Mouse (Mus musculus): ENCODE results near the gene Podxl. TPM values are rescaled to one million over a fixed set of nuclear protein-coding genes. Genes with fewer than 3 reads are reported as not detected.

Gene Podxl
- polyA plus RNA-seq, 1 experiment from 2014 or later: 2.8 TPM

DNA sequence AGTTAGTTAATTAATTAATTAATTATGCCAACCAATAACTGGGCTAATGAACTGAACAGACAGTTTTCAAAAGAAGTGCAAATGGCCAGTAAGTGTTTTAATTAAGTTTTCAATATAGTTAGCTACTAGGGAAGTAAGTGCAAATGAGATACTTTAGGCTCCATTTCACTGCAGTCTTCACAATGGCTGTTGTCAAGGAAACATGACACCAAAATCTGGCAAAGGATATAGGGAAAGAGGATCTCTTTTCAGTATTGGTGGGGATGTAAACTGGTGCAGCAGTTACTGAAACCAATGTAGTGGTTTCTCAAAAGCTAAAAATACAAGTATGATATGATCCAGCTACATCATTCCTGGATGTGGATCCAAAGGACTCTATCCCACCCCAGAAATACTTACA is 63.1 kb downstream of the Podxl start:
- H3K27ac ChIP-seq (ENCODE audit: low read depth): no peak overlapping the region
- H3K36me3 ChIP-seq (replicated peaks; ENCODE audit: insufficient read depth, low read length): peaks cover 31% of the 10 kb centered on the region
- no peak for ATAC-seq
- H3K27me3 ChIP-seq (ENCODE audit: insufficient read depth, low read length): no peaks in the 10 kb centered on the region
- H3K9ac ChIP-seq (replicated peaks): no peak overlapping the region
- H3K4me3 ChIP-seq (ENCODE audit: low read depth, low read length): no peak overlapping the region
- no peaks in the 10 kb centered on the region for H3K9me3 ChIP-seq (ENCODE audit: low read length)
- H3K4me1 ChIP-seq (ENCODE audit: insufficient read depth): no peaks in the 10 kb centered on the region
- TF ChIP-seq EP300 (IDR thresholded peaks at IDR 0.05; ENCODE audit: low read depth): no peak
- no peak for TF ChIP-seq CTCF (IDR thresholded peaks at IDR 0.05; ENCODE audit: low read depth)
- DNase-seq: no peak
- no peak overlapping the region for H3K4me2 ChIP-seq (ENCODE audit: low read depth, low read length)

- DNase-seq (no peak), ATAC-seq (no peak)
- no peak for TF ChIP-seq EP300 (IDR thresholded peaks at IDR 0.05; ENCODE audit: low read depth)
- no peak for TF ChIP-seq CTCF (IDR thresholded peaks at IDR 0.05; ENCODE audit: low read depth)
- H3K36me3 ChIP-seq (replicated peaks; ENCODE audit: insufficient read depth, low read length): peaks cover 36% of the 10 kb centered on the region
- H3K4me3 ChIP-seq (ENCODE audit: low read depth, low read length): no peak overlapping the region
- no peak overlapping the region for H3K9ac ChIP-seq (replicated peaks)
- H3K4me1 ChIP-seq (ENCODE audit: insufficient read depth): no peaks in the 10 kb centered on the region
- H3K27ac ChIP-seq (ENCODE audit: low read depth): no peak overlapping the region
- 76% methylated on average over 2 of the region's 2 CpGs for WGBS (ENCODE audit: insufficient replicate concordance)
- H3K4me2 ChIP-seq (ENCODE audit: low read depth, low read length): no peak overlapping the region
- no peaks in the 10 kb centered on the region for H3K9me3 ChIP-seq (ENCODE audit: low read length)
- H3K27me3 ChIP-seq (ENCODE audit: insufficient read depth, low read length): no peaks in the 10 kb centered on the region
Measured at GRCm38 (mm10) chr6:31500260-31500659, 63.5 kb downstream of the Podxl start.

DNA sequence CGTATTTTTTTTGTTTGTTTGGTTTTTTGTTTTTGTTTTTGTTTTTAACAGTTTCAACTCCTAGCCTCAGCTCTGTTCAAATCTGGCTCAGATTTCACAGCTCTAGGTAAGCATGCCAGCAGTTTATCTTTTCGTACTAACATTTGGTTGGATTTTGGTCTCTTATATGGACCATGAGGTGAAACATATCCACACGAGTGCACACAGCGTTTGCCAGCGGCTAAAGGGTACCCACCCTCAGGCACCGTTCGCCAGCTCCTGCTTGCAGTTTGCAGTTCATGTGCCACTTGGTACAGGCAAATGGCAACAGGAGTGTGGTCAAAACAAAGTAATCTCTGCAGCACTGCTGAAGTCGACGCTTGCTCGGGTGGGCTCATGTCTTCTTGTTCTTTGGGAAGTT is 63.9 kb downstream of the Podxl start:
- TF ChIP-seq EP300 (IDR thresholded peaks at IDR 0.05; ENCODE audit: low read depth) (no peak), CTCF (IDR thresholded peaks at IDR 0.05; ENCODE audit: low read depth) (no peak)
- Histone ChIP-seq H3K27me3 (ENCODE audit: insufficient read depth, low read length) (no peaks in the 10 kb centered on the region), H3K9me3 (ENCODE audit: low read length) (no peaks in the 10 kb centered on the region), H3K4me1 (ENCODE audit: insufficient read depth) (no peaks in the 10 kb centered on the region), H3K27ac (ENCODE audit: low read depth) (no peak overlapping the region), H3K4me3 (ENCODE audit: low read depth, low read length) (no peak overlapping the region), H3K36me3 (replicated peaks; ENCODE audit: insufficient read depth, low read length) (peaks cover 39% of the 10 kb centered on the region), H3K9ac (replicated peaks) (no peak overlapping the region), H3K4me2 (ENCODE audit: low read depth, low read length) (no peak overlapping the region)
- ATAC-seq: no peak
- WGBS (ENCODE audit: insufficient replicate concordance): 90% methylated on average over 10 of the region's 10 CpGs
- no peak for DNase-seq

- Histone ChIP-seq H3K9ac (replicated peaks) (no peak overlapping the region), H3K4me3 (ENCODE audit: low read depth, low read length) (no peak overlapping the region), H3K4me1 (ENCODE audit: insufficient read depth) (no peaks in the 10 kb centered on the region), H3K36me3 (replicated peaks; ENCODE audit: insufficient read depth, low read length) (peaks cover 38% of the 10 kb centered on the region), H3K27ac (ENCODE audit: low read depth) (no peak overlapping the region), H3K4me2 (ENCODE audit: low read depth, low read length) (no peak overlapping the region), H3K27me3 (ENCODE audit: insufficient read depth, low read length) (no peaks in the 10 kb centered on the region), H3K9me3 (ENCODE audit: low read length) (no peaks in the 10 kb centered on the region)
- ATAC-seq (no peak), DNase-seq (no peak)
- TF ChIP-seq CTCF (IDR thresholded peaks at IDR 0.05; ENCODE audit: low read depth): no peak
- no peak for TF ChIP-seq EP300 (IDR thresholded peaks at IDR 0.05; ENCODE audit: low read depth)
- 92% methylated on average over 2 of the region's 2 CpGs for WGBS (ENCODE audit: insufficient replicate concordance)
Measured at GRCm38 (mm10) chr6:31496227-31496626, 67.6 kb downstream of the Podxl start.

DNA sequence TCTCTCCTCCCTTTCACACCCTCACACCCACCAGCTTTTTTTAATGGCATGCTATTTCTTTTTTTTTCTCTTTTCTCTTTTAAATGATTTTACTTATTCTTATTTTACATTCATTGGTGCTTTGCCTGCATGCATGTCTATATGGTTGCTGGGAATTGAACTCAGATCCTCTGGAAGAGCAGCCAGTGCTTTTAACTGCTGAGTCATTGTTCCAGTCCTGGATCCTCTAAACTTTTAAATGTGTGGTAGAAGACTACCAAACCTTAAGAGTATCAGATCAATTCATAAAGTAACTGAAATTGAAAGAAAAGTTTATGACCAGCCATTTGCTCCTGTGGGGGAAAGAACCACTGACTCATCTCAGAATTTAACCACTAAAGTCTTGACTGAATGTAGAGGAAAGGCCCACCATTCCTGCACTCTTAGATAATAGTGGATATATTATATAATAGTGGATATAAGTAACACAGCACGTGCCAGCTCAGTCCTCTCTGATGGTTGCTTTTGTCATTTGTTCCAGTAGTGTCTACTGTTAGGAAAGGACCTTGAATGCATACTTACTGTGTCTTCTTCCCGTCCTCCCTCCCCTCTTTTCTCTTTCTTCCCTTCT is 68.6 kb downstream of the Podxl start:
- no peak overlapping the region for H3K4me3 ChIP-seq (ENCODE audit: low read depth, low read length)
- peaks cover 46% of the 10 kb centered on the region for H3K36me3 ChIP-seq (replicated peaks; ENCODE audit: insufficient read depth, low read length)
- no peak for TF ChIP-seq EP300 (IDR thresholded peaks at IDR 0.05; ENCODE audit: low read depth)
- TF ChIP-seq CTCF (IDR thresholded peaks at IDR 0.05; ENCODE audit: low read depth): no peak
- no peaks in the 10 kb centered on the region for H3K9me3 ChIP-seq (ENCODE audit: low read length)
- H3K9ac ChIP-seq (replicated peaks): no peak overlapping the region
- no peak overlapping the region for H3K4me2 ChIP-seq (ENCODE audit: low read depth, low read length)
- H3K27ac ChIP-seq (ENCODE audit: low read depth): no peak overlapping the region
- ATAC-seq: no peak
- H3K27me3 ChIP-seq (ENCODE audit: insufficient read depth, low read length): no peaks in the 10 kb centered on the region
- no peak for DNase-seq
- no peaks in the 10 kb centered on the region for H3K4me1 ChIP-seq (ENCODE audit: insufficient read depth)
- 84% methylated on average over 2 of the region's 2 CpGs for WGBS (ENCODE audit: insufficient replicate concordance)

DNA sequence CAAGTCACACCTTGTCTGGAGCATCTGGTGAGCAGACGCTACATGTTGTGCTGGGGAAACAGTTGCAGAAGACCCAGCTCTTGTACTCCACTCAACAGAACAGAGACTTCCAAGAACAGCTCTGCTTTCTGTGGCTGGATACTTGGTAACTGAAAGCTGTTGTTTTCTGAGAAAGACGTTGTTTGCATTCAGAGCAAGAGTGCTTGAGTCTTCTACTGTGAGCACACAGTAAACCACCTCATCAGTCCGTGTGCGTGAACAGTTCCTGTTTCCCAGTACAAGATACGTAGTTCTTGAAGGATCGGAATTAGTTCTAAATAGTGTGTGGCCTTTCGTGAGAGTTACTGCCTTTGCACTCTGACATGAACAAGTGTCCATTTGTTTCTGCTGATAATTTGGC is 73.8 kb downstream of the Podxl start:
- Histone ChIP-seq H3K9ac (replicated peaks) (no peak overlapping the region), H3K36me3 (replicated peaks; ENCODE audit: insufficient read depth, low read length) (peaks cover 38% of the 10 kb centered on the region), H3K27ac (ENCODE audit: low read depth) (no peak overlapping the region), H3K4me2 (ENCODE audit: low read depth, low read length) (no peak overlapping the region), H3K4me1 (ENCODE audit: insufficient read depth) (no peaks in the 10 kb centered on the region), H3K9me3 (ENCODE audit: low read length) (no peaks in the 10 kb centered on the region), H3K4me3 (ENCODE audit: low read depth, low read length) (no peak overlapping the region), H3K27me3 (ENCODE audit: insufficient read depth, low read length) (no peaks in the 10 kb centered on the region)
- TF ChIP-seq EP300 (IDR thresholded peaks at IDR 0.05; ENCODE audit: low read depth): no peak
- TF ChIP-seq CTCF (IDR thresholded peaks at IDR 0.05; ENCODE audit: low read depth): no peak
- DNase-seq (no peak), ATAC-seq (no peak)
- WGBS (ENCODE audit: insufficient replicate concordance): 94% methylated on average over 7 of the region's 7 CpGs

GRCm38 (mm10) chr6:31486601-31487000 is 77.2 kb downstream of the Podxl start:
- H3K36me3 ChIP-seq (replicated peaks; ENCODE audit: insufficient read depth, low read length): peaks cover 29% of the 10 kb centered on the region
- no peak overlapping the region for H3K27ac ChIP-seq (ENCODE audit: low read depth)
- H3K4me3 ChIP-seq (ENCODE audit: low read depth, low read length): no peak overlapping the region
- DNase-seq: no peak
- no peaks in the 10 kb centered on the region for H3K9me3 ChIP-seq (ENCODE audit: low read length)
- no peak for ATAC-seq
- no peaks in the 10 kb centered on the region for H3K27me3 ChIP-seq (ENCODE audit: insufficient read depth, low read length)
- no peaks in the 10 kb centered on the region for H3K4me1 ChIP-seq (ENCODE audit: insufficient read depth)
- WGBS (ENCODE audit: insufficient replicate concordance): 90% methylated on average over 2 of the region's 2 CpGs
- no peak overlapping the region for H3K4me2 ChIP-seq (ENCODE audit: low read depth, low read length)
- TF ChIP-seq EP300 (IDR thresholded peaks at IDR 0.05; ENCODE audit: low read depth) (no peak), CTCF (IDR thresholded peaks at IDR 0.05; ENCODE audit: low read depth) (no peak)
- no peak overlapping the region for H3K9ac ChIP-seq (replicated peaks)
